Mouse (Mus musculus): ENCODE measurements around the gene Yif1b. TPM values are rescaled to one million over a fixed set of nuclear protein-coding genes. Genes with fewer than 3 reads are reported as not detected.

Gene Yif1b
- polyA plus RNA-seq, 1 experiment from 2014 or later = 57.0 TPM

- no peaks in the 10 kb centered on the region for H3K27me3 ChIP-seq
- in situ Hi-C loops (cut with MboI; ENCODE audit: low pct_unique_long_range_greater_than_20kb) = loop anchor here (5.0 kb wide), 2 partner anchors 167 to 242 kb away; partner anchors contain the start of gene Ryr1
- DNase-seq (ENCODE audit: low read depth, low spot score) (no peak), ATAC-seq (no peak)
- POLR2A ChIA-PET = interaction anchor here (0.5 kb wide), 1 partner anchor 184 kb away, joined by 3 read pairs; no protein-coding TSS in a partner anchor
- TF ChIP-seq CTCF (IDR thresholded peaks at IDR 0.05) = no peak
- CTCF ChIA-PET = interaction anchor here (1.1 to 3.2 kb wide), 6 partner anchors 8 to 229 kb away, joined by 3 to 14 read pairs (median 4); partner anchors contain the start of gene 2200002D01Rik
Observed at GRCm38 (mm10) chr7:29294111-29294761, 56.1 kb downstream of the Yif1b start.

- in situ Hi-C loops (cut with MboI; ENCODE audit: low pct_unique_long_range_greater_than_20kb) = no loop called here
- DNase-seq (ENCODE audit: low read depth, low spot score) = no peak
Observed at GRCm38 (mm10) chr7:29295861-29296647, 57.9 kb downstream of the Yif1b start.

DNA sequence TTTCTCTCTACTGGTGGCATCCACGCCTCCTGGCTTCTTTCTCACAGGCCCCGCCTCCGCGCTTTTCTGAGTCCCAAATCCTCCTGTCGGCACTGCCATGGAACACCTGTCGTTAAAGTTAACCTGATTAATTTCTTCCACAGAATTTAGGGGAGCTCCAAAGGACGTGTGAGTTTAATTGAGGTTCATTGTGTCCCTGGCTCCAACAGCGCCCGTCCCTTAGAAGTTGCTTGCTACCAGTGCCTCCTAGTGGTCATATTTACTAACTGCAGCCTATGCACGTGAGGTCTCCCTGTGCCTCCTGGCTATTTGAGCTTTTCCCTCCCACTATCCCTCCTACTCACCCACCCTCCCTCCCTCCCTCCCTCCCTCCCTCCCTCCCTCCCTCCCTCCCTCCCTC lies 58.9 kb downstream of the Yif1b start:
- no peak for TF ChIP-seq CTCF (IDR thresholded peaks at IDR 0.05)
- in situ Hi-C loops (cut with MboI; ENCODE audit: low pct_unique_long_range_greater_than_20kb) = no loop called here
- ChIA-PET CTCF (interaction anchor here (0.8 to 2.3 kb wide), 6 partner anchors 10 to 226 kb away, joined by 3 to 14 read pairs (median 6); partner anchors contain the start of genes 2200002D01Rik and Psmd8), POLR2A (interaction anchor here (1.3 to 2.0 kb wide), 2 partner anchors 50 to 55 kb away, joined by 3 to 9 read pairs; no protein-coding TSS in a partner anchor)
- ATAC-seq (no peak), DNase-seq (ENCODE audit: low read depth, low spot score) (no peak)
- no peaks in the 10 kb centered on the region for H3K27me3 ChIP-seq

More at GRCm38 (mm10) chr7:29295861-29296647, 57.9 kb downstream of the Yif1b start:
- CTCF ChIA-PET = interaction anchor here (0.7 to 2.3 kb wide), 5 partner anchors 11 to 115 kb away, joined by 3 to 14 read pairs (median 6); partner anchors contain the start of genes 2200002D01Rik and Psmd8
- ATAC-seq = no peak
- POLR2A ChIA-PET = interaction anchor here (1.3 to 2.0 kb wide), 2 partner anchors 49 to 54 kb away, joined by 3 to 9 read pairs; no protein-coding TSS in a partner anchor
- TF ChIP-seq CTCF (IDR thresholded peaks at IDR 0.05) = no peak
- no peaks in the 10 kb centered on the region for H3K27me3 ChIP-seq

Other genes starting within 250 kb of the Yif1b start
- 0.03 TPM for gene Ryr1, start 113.2 kb upstream of the Yif1b start, polyA plus RNA-seq (2021)
- gene Rasgrp4, start 103.5 kb upstream of the Yif1b start, polyA plus RNA-seq (2021) = 0.05 TPM
- 18.8 TPM for gene Fam98c, start 82.1 kb upstream of the Yif1b start, polyA plus RNA-seq (2021)
- 3.1 TPM for gene Ggn, start 68.1 kb upstream of the Yif1b start, polyA plus RNA-seq (2021)
- 42.6 TPM for gene Spred3, start 67.9 kb upstream of the Yif1b start, polyA plus RNA-seq (2021)
- 241 TPM for gene Psmd8, start 57.6 kb upstream of the Yif1b start, polyA plus RNA-seq (2021)
- gene Catsperg1, start 24.3 kb upstream of the Yif1b start, polyA plus RNA-seq (2021) = not detected
- gene Kcnk6, start 5.8 kb upstream of the Yif1b start, polyA plus RNA-seq (2021) = not detected
- 165 TPM for gene 2200002D01Rik, start 10.1 kb downstream of the Yif1b start, polyA plus RNA-seq (2021)
- 446 TPM for gene Spint2, start 43.6 kb downstream of the Yif1b start, polyA plus RNA-seq (2021)
- 5.1 TPM for gene Ppp1r14a, start 51.0 kb downstream of the Yif1b start, polyA plus RNA-seq (2021)
- gene Dpf1, start 65.6 kb downstream of the Yif1b start, polyA plus RNA-seq (2021) = 6.2 TPM